Mouse (Mus musculus) telencephalon, adult 2 months (tissue): ENCODE results near the gene Bsdc1.
"Not testable (repeated sequence)": the region's sequence is repeated elsewhere in the genome, so short reads cannot be mapped to it uniquely, and the experiment has no call there.

ENCODE experiments used
- DNase-seq: peaks from one replicate; pipeline ENCODE4 v3.0.0-alpha.2; 2011; ENCODE audit warnings: low read depth, low spot score

The Bsdc1 gene

GRCm38 (mm10) chr4:129513086-129513767 lies 51.8 kb downstream of the Bsdc1 start, which contains the start of gene Marcksl1:
Gene Marcksl1 (plus strand): TSS chr4:129513581.
- no peak for DNase-seq

GRCm38 (mm10) chr4:129513891-129514290 lies 52.5 kb downstream of the Bsdc1 start:
- DNase-seq, result no peak

GRCm38 (mm10) chr4:129514300-129514898 lies 53.0 kb downstream of the Bsdc1 start:
- DNase-seq, result no peak

- no peak for DNase-seq
Observed at GRCm38 (mm10) chr4:129516925-129517324, 55.5 kb downstream of the Bsdc1 start.

GRCm38 (mm10) chr4:129518519-129518918 lies 57.1 kb downstream of the Bsdc1 start:
- DNase-seq, result no peak

GRCm38 (mm10) chr4:129525338-129525737 lies 64.0 kb downstream of the Bsdc1 start:
- no peak for DNase-seq

GRCm38 (mm10) chr4:129525889-129526288 lies 64.5 kb downstream of the Bsdc1 start:
- DNase-seq, result no peak

- DNase-seq, result not testable (repeated sequence)
Observed at GRCm38 (mm10) chr4:129528901-129529300, 67.5 kb downstream of the Bsdc1 start.
